Mouse (Mus musculus): ENCODE results near the gene Als2. TPM values are rescaled to one million over a fixed set of nuclear protein-coding genes. Genes with fewer than 3 reads are reported as not detected.

Als2 gene
- polyA plus RNA-seq, 1 experiment from 2014 or later = 14.8 TPM

Other genes starting within 250 kb of the Als2 start
- not detected in 2 replicates for gene C2cd6, start 142.3 kb downstream of the Als2 start, polyA plus RNA-seq (2015; fragmentation: Nextera tagmentation; extraction: Ambion mirVana)
- 38.0 and 42.7 TPM in 2 replicates for gene Tmem237, start 116.8 kb downstream of the Als2 start, polyA plus RNA-seq (2015; fragmentation: Nextera tagmentation; extraction: Ambion mirVana)
- 0.71 and 1.2 TPM in 2 replicates for gene Mpp4, start 73.8 kb downstream of the Als2 start, polyA plus RNA-seq (2015; fragmentation: Nextera tagmentation; extraction: Ambion mirVana)
- gene Cdk15, start 19.7 kb upstream of the Als2 start, polyA plus RNA-seq (2015; fragmentation: Nextera tagmentation; extraction: Ambion mirVana) = 0.40 and 1.0 TPM in 2 replicates
- gene Fzd7, start 245.2 kb upstream of the Als2 start, polyA plus RNA-seq (2015; fragmentation: Nextera tagmentation; extraction: Ambion mirVana) = 6.7 and 6.8 TPM in 2 replicates